Mouse (Mus musculus) hindbrain, embryonic 11.5 days (tissue): ENCODE results near the gene Tmc4. TPM values are rescaled to one million over a fixed set of nuclear protein-coding genes. Genes with fewer than 3 reads are reported as not detected.
"Not testable (repeated sequence)": the region's sequence is repeated elsewhere in the genome, so short reads cannot be mapped to it uniquely, and the experiment has no call there.

Experiments
- ATAC-seq: fragments of 200-750 bp; cut with Nextera tagmentation; 2 replicates; pipeline ENCODE4 v1.8.0; 2017; ENCODE audit warnings: mild to moderate bottlenecking, moderate TSS enrichment, moderate library complexity; ENCODE audit not compliant: low FRiP score
- DNase-seq: peaks from one replicate; pipeline ENCODE4 v3.0.0-alpha.2; 2015; ENCODE audit warnings: low spot score
- H3K27ac ChIP-seq: fragments of 300-500 bp; sonication (generic); 2 replicates; pipeline ENCODE4 v1.5.1; 2014; ENCODE audit warnings: mild to moderate bottlenecking, low read depth, low read length
- H3K27me3 ChIP-seq: fragments of 300-500 bp; sonication (generic); 2 replicates; pipeline ENCODE4 v1.6.1; 2014; ENCODE audit warnings: mild to moderate bottlenecking, low read length, moderate library complexity, mixed read lengths; ENCODE audit not compliant: control insufficient read depth, insufficient read depth
- H3K36me3 ChIP-seq: fragments of 300-500 bp; sonication (generic); 2 replicates; pipeline ENCODE4 v1.6.1; 2014; ENCODE audit warnings: mild to moderate bottlenecking, low read length, moderate library complexity, mixed read lengths; ENCODE audit not compliant: control insufficient read depth, insufficient read depth
- H3K4me1 ChIP-seq: fragments of 300-500 bp; sonication (generic); replicated peaks from 2 replicates; pipeline ENCODE4 v1.6.1; 2014; ENCODE audit warnings: low read length, mixed read lengths; ENCODE audit not compliant: control insufficient read depth, insufficient read depth
- H3K4me2 ChIP-seq: fragments of 300-500 bp; sonication (generic); replicated peaks from 2 replicates; pipeline ENCODE4 v1.6.1; 2014; ENCODE audit warnings: mild to moderate bottlenecking, low read depth, low read length
- H3K4me3 ChIP-seq: fragments of 300-500 bp; sonication (generic); 2 replicates; pipeline ENCODE4 v1.5.1; 2014; ENCODE audit warnings: low read depth, low read length
- H3K9ac ChIP-seq: fragments of 300-500 bp; sonication (generic); 2 replicates; pipeline ENCODE4 v1.6.1; 2014; ENCODE audit warnings: low read depth, low read length
- H3K9me3 ChIP-seq: fragments of 300-500 bp; sonication (generic); 2 replicates; pipeline ENCODE4 v1.6.1; 2016; ENCODE audit warnings: low read length; ENCODE audit not compliant: control insufficient read depth
- WGBS: fragments of 180-500 bp; shearing (Covaris S2); extraction: QIAGEN DNeasy Blood & Tissue Kit; methylation state at CpG from one replicate; pipeline ENCODE4 v1.1.7; 2014; 5-methylcytosine and 5-hydroxymethylcytosine counted together
- polyA plus RNA-seq: library from polyadenylated mRNA; unstranded; fragments of >200 nt; fragmentation: Nextera tagmentation; extraction: Ambion mirVana; gene quantifications from 2 replicates; pipeline ENCODE4 v1.2.1, GENCODE M21; 2014

Tmc4 gene
- 3.0 and 4.4 TPM in 2 replicates for polyA plus RNA-seq

- Histone ChIP-seq H3K27ac (no peak within 1 kb of the TSS), H3K4me3 (no peak within 1 kb of the TSS), H3K36me3 (0 out of 2 replicates have a peak, but pooled peaks cover 3% of the 10 kb centered on the region), H3K9ac (no peak within 1 kb of the TSS), H3K4me2 (no peak within 1 kb of the TSS), H3K4me1 (no peaks in the 10 kb centered on the region), H3K27me3 (no peaks in the 10 kb centered on the region), H3K9me3 (no peaks in the 10 kb centered on the region)
- ATAC-seq (no peak), DNase-seq (no peak)
- 46% methylated on average over 9 of the region's 9 CpGs for WGBS
These were observed at the start of gene Tmc4 for GRCm38 (mm10) chr7:3677342-3677741. Gene Tmc4, minus strand, starts transcription at chr7:3677553.

GRCm38 (mm10) chr7:3725459-3725858 lies 48.1 kb upstream of the Tmc4 start:
- not testable (repeated sequence) for H3K4me3 ChIP-seq, H3K27ac ChIP-seq, H3K9ac ChIP-seq

GRCm38 (mm10) chr7:3720268-3720667 lies 42.9 kb upstream of the Tmc4 start, which contains the start of gene Pirb:
Gene Pirb, minus strand, starts transcription at chr7:3720391.
- not testable (repeated sequence) for H3K27ac ChIP-seq, H3K9ac ChIP-seq, H3K4me1 ChIP-seq, H3K4me2 ChIP-seq, DNase-seq, H3K27me3 ChIP-seq, ATAC-seq, H3K36me3 ChIP-seq, H3K9me3 ChIP-seq, H3K4me3 ChIP-seq
- WGBS, result 60% methylated on average over 1 of the region's 3 CpGs

More at GRCm38 (mm10) chr7:3725459-3725858, 48.1 kb upstream of the Tmc4 start:
- DNase-seq, H3K9me3 ChIP-seq, ATAC-seq, H3K36me3 ChIP-seq, H3K4me2 ChIP-seq, H3K4me1 ChIP-seq, H3K27me3 ChIP-seq: not testable (repeated sequence)

- no peak overlapping the region for H3K27ac ChIP-seq
- no peak overlapping the region for H3K4me3 ChIP-seq
- H3K27me3 ChIP-seq, result no peaks in the 10 kb centered on the region
- H3K4me1 ChIP-seq, result no peaks in the 10 kb centered on the region
- H3K4me2 ChIP-seq, result no peak overlapping the region
- H3K9me3 ChIP-seq, result no peaks in the 10 kb centered on the region
- H3K36me3 ChIP-seq, result no peaks in the 10 kb centered on the region
- no peak for ATAC-seq
- no peak overlapping the region for H3K9ac ChIP-seq
- 70% methylated on average over 1 of the region's 1 CpGs for WGBS
- DNase-seq, result no peak
These were observed 37.9 kb upstream of the Tmc4 start for GRCm38 (mm10) chr7:3715249-3715648.

GRCm38 (mm10) chr7:3712264-3712942 lies 35.0 kb upstream of the Tmc4 start:
- H3K4me2 ChIP-seq, result no peak overlapping the region
- DNase-seq (no peak), ATAC-seq (no peak)
- no peak overlapping the region for H3K27ac ChIP-seq
- no peaks in the 10 kb centered on the region for H3K27me3 ChIP-seq
- no peaks in the 10 kb centered on the region for H3K36me3 ChIP-seq
- H3K9ac ChIP-seq, result no peak overlapping the region
- no peaks in the 10 kb centered on the region for H3K4me1 ChIP-seq
- no peak overlapping the region for H3K4me3 ChIP-seq
- 49% methylated on average over 5 of the region's 5 CpGs for WGBS
- no peaks in the 10 kb centered on the region for H3K9me3 ChIP-seq

GRCm38 (mm10) chr7:3709000-3709399 lies 31.6 kb upstream of the Tmc4 start:
- H3K9ac ChIP-seq, result no peak overlapping the region
- ATAC-seq (no peak), DNase-seq (no peak)
- H3K27me3 ChIP-seq, result no peaks in the 10 kb centered on the region
- H3K9me3 ChIP-seq, result no peaks in the 10 kb centered on the region
- WGBS, result 93% methylated on average over 1 of the region's 1 CpGs
- H3K36me3 ChIP-seq, result peaks cover 6% of the 10 kb centered on the region; the same call in 1 of the 2 replicates
- H3K4me2 ChIP-seq, result no peak overlapping the region
- peaks cover 2% of the 10 kb centered on the region; the same call in 1 of the 2 replicates for H3K4me1 ChIP-seq
- H3K4me3 ChIP-seq, result no peak overlapping the region
- no peak overlapping the region for H3K27ac ChIP-seq

GRCm38 (mm10) chr7:3708447-3708980 lies 31.2 kb upstream of the Tmc4 start:
- not testable (repeated sequence) for ATAC-seq, DNase-seq, H3K27me3 ChIP-seq, H3K4me1 ChIP-seq, H3K27ac ChIP-seq, H3K4me3 ChIP-seq, H3K4me2 ChIP-seq, H3K36me3 ChIP-seq, H3K9ac ChIP-seq, H3K9me3 ChIP-seq
- 54% methylated on average over 5 of the region's 5 CpGs for WGBS

- H3K4me3 ChIP-seq, result no peak overlapping the region
These were observed 30.4 kb upstream of the Tmc4 start for GRCm38 (mm10) chr7:3707568-3708413.

More at GRCm38 (mm10) chr7:3707568-3708413, 30.4 kb upstream of the Tmc4 start:
- H3K27me3 ChIP-seq, result no peaks in the 10 kb centered on the region
- no peak for DNase-seq
- no peak for ATAC-seq
- peaks cover 6% of the 10 kb centered on the region; the same call in 1 of the 2 replicates for H3K36me3 ChIP-seq
- no peaks in the 10 kb centered on the region for H3K9me3 ChIP-seq
- H3K4me1 ChIP-seq, result peaks cover 2% of the 10 kb centered on the region; the same call in 1 of the 2 replicates
- no peak overlapping the region for H3K9ac ChIP-seq
- H3K4me2 ChIP-seq, result no peak overlapping the region
- WGBS, result 27% methylated on average over 7 of the region's 7 CpGs
- no peak overlapping the region for H3K27ac ChIP-seq
